Mouse (Mus musculus) lung, postnatal 4 days (tissue): Measurements from ENCODE around the gene Fbxo28.
A peak's percentile ranks its signal among the peaks of the same experiment; 100 is the strongest.

Source experiments
- DNase-seq, 2 experiments: peaks; one replicate each; pipeline ENCODE4 v3.0.0; 2021

The Fbxo28 gene

DNA sequence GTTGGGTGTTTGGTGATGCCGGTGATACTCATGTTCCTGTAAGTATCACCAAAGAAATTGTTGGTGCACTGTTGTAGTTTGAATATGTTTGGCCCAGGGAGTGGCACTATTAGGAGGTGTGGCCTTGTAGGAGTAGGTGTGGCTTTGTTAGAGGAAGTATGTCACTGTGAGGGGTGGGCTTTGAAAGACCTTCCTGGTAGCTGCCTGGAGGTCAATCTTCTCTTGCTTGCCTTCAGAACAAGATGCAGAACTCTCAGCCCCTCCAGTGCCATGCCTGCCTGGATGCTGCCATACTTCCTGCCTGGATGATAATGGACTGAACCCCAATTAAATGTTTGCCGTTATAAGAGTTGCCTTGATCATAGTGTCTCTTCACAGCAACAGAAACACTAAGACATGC is 56.6 kb downstream of the Fbxo28 start:
- no peak for DNase-seq

DNA sequence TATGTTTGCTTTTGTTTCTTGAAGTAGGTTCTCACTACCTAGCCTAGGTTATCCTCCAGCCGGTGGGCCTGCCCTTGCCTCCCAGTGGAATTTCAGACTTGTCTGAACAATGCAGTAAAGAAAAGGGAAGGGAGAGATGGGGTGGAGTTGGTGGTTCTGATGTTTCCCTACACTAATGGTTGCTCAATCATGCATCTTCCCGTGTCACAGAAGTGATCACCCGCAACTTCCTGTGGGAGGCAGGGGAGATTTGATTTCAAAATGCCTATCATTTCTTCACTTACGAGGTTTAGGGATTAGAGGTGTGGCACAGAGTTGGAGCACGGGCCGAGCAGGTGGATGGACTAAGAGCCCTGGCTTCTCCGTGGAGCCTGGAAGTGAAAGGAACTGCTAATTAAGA is 58.2 kb downstream of the Fbxo28 start:
- DNase-seq: peak; percentile 29 to 34

GRCm38 (mm10) chr1:182282091-182283075 is 59.0 kb downstream of the Fbxo28 start, which contains the start of gene Degs1:
Degs1 (minus strand) TSS chr1:182282804.
- peak; percentile 96 to 97 for DNase-seq

DNA sequence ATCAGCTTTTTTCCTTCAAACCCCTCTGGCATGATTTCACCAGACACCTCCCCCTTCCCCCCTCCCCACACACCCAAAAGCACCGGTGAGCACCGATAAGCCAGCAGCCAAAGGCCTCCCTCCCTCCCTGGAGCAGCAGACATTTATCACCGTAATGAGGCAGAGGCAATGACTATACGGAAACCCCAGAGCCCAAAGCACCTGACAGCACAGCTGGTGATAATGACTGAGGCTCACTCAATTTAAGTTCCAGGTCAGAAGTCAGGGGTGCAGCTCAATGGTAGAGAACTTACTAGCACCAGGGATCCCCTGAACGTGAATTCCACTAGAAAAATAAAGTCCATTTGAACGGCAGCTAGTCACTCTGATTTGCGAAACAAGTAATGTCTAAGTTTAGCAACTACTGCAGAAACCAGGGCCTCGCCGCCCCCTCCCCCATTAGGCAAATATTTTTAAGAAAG is 60.1 kb downstream of the Fbxo28 start:
- no peak for DNase-seq

DNA sequence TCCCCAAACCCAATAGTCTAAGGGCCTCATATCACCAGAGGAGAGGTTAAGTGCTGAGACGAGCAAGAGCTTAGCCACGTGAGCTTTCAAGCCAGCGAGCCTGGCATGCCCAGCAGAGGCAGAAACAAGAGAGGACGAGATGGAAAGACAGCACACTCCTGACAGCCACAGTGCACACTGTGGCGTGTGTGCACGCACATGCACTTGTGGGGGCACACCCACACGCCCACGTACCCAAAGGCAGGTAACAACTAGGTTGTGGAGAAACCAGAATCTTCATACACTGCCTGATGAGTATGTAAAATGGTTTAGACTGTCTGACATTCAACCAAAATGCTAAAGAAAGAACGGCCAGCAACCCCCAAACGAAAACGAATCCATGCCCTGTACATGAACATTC is 60.9 kb downstream of the Fbxo28 start:
- DNase-seq: no peak

- no peak for DNase-seq
Observed at GRCm38 (mm10) chr1:182280046-182280445, 61.4 kb downstream of the Fbxo28 start.

DNA sequence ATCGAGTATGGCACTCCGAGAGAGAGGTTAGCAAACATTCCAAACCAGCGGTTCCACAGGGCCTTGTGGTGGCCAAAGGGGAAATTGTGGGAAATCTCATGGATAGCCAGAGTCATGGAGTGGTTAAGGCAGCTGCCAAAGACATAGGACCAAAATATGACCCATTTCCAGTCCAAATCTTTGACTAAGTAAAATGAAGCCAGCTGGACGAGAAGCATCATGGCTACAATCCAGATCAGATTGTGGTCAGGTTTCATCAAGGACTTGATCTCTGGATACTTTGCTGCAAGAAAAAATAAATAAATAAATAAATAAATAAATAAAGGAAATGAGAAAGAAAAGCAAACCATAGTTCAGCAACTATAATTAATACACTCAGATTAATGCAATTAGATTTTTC is 62.0 kb downstream of the Fbxo28 start:
- no peak for DNase-seq

DNA sequence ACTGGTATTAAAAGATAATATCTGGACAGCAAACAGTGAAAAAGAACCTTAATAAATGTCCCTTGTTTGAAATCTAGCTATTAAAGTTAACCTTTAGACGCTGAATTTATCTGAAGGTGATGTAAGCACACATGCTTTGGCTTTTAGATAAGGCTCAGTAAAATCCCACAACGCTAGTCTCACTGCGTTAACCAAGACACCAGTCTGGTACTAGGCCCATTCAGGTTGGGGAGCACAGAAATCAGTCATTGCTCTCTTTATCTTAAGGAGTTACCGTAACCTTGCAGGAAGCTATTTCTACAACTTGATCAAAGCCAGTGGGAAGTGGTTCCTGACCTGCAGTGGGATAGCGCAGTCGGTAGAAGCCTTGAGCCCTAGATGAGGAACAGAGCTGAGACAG is 66.3 kb downstream of the Fbxo28 start:
- DNase-seq: no peak

GRCm38 (mm10) chr1:182271632-182272031 is 69.8 kb downstream of the Fbxo28 start:
- DNase-seq: no peak

- DNase-seq: no peak
Observed at GRCm38 (mm10) chr1:182271130-182271529, 70.3 kb downstream of the Fbxo28 start.

- no peak for DNase-seq
Observed at GRCm38 (mm10) chr1:182268317-182268716, 73.1 kb downstream of the Fbxo28 start.

DNA sequence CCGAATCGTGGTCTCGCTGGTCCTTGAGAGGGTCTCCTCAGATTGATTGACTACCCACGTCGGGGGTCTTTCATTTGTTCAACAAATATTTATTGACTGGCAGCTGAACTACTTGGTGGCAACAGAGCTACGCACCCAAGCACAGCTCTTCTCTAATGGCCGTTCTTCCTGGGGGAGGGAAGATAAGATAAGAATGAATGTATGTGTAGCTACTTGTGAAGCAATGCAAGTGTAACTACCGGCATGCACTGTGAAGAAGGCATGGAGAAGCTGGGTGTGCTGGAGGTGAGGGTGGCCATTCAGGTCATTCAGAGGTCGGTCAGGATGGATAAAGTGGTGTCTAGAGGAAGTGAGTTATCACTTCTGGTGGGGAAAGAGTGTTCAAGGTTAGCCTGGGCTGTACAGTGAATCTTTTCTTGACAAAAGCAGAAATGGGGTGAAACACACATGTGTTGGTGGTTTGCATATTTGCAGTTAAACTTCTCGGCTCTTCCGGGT is 75.4 kb downstream of the Fbxo28 start:
- no peak for DNase-seq
